Mouse (Mus musculus): ENCODE results near the gene Fsip1.
"Not testable (repeated sequence)": the region's sequence is repeated elsewhere in the genome, so short reads cannot be mapped to it uniquely, and the experiment has no call there.

Fsip1 gene

DNA sequence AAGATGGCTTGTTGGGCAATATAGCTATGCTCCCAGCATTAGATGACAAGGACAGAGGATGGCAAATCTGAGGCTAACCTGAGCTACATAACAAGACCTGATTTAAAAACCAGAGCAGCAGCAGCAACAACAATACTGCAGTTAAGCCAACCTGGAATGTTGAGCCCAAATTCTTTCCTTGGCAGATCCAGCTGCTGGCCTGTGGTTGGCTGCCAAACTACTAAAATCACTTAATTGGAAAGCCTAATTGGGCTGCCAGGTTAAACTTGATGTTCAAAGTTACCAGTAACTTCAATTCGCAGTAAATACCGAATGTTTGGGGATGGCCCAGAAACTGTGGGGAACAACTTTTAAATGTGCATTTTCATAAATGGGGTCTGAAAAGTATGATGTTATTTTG lies 74.6 kb downstream of the Fsip1 start:
- no peak for ATAC-seq (ENCODE audit: insufficient number of reproducible peaks, low FRiP score, low TSS enrichment)

DNA sequence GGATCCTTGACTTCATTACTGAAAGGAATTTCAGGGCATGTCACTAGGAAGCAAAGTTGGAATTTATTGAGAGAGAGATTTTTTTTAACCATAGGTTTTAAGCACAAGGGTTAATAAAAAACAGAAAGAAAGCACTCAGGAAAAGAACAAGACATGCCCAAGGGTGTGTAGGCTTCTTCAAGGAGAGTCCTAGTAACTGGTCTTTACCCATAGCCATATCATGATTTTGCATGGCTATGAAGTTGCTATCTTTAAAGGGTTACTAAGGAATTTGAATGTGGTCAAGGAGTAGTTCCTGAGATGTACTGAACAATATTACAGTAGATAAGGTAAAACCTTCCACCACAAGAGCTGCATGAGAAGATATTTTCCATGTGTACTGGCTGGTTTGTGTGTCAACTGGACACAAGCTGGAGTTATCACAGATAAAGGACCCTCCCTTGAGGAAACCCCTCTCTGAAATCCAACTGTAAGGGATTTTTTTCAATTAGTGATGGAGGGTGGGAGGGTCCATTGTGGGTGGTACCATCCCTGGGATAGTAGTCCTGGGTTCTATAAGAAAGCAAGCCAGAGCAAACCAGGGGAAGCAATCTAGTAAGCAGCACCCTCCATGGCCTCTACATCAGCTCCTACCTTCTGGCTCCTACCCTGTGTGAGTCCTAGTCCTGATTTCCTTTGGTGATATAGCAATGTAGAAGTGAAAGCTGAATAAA lies 76.7 kb downstream of the Fsip1 start:
- no peak for ATAC-seq (ENCODE audit: insufficient number of reproducible peaks, low FRiP score, low TSS enrichment)

- no peak for ATAC-seq (ENCODE audit: insufficient number of reproducible peaks, low FRiP score, low TSS enrichment)
Measured at GRCm38 (mm10) chr2:118179472-118179871, 77.3 kb downstream of the Fsip1 start.

- no peak for ATAC-seq (ENCODE audit: insufficient number of reproducible peaks, low FRiP score, low TSS enrichment)
Measured at GRCm38 (mm10) chr2:118174558-118175383, 82.0 kb downstream of the Fsip1 start.

DNA sequence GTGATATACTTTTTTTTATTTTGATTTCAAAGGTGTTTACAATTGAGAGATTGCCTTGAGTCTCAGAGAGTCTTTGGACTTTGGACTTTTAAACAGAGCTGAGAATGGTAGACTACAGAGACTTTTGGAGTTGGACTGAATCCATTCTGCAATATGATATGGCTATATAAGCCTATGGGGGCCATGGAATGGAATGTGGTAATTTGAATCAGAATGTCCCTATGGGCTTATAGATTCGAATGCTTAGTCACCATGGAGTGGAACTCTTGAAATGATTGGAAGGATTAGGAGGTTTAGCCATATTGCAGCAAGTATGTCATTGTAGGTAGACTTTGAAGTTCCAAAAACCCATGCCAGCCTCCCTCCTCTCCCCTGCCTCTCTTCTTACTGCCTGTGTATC lies 88.5 kb downstream of the Fsip1 start:
- ATAC-seq (ENCODE audit: insufficient number of reproducible peaks, low FRiP score, low TSS enrichment): no peak

DNA sequence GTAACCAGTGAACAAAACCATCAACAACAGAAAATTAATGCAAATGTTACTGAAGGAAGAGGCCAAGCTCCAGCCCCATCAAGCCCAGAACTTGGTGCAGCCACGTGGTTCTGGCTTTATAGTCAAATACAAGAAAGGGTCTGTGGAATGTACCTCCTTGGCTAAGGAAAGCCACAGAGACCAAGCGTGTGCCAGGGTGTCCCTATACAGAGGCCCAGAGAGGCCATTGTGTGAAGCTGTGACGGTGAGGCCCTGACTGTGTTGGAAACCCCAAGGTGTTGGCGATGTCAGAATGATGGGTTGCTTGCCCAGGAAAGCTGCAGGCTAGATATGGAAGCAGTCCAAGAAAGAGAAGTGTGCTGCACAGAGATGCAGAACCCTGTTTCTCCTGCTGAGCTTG lies 89.0 kb downstream of the Fsip1 start:
- no peak for ATAC-seq (ENCODE audit: insufficient number of reproducible peaks, low FRiP score, low TSS enrichment)

DNA sequence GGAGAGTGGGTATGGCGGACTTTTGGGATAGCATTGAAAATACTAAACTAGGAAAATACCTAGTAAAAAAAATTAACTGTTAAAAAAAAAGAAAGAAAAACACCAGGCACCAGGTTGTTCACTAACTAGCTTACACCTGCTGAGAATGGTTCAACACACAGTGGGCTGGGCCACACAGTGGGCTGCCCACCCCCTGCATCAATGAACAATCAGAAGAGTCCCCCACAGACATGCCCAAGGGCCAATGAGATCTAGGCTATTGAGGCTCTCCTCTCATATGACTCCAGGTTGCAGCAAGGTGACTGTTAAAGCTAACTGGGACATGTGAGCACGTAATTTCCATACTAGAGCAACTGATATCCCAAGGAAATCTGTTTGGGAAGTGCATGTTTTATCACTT lies 91.1 kb downstream of the Fsip1 start:
- no peak for ATAC-seq (ENCODE audit: insufficient number of reproducible peaks, low FRiP score, low TSS enrichment)

GRCm38 (mm10) chr2:118164137-118164536 lies 92.6 kb downstream of the Fsip1 start:
- no peak for ATAC-seq (ENCODE audit: insufficient number of reproducible peaks, low FRiP score, low TSS enrichment)

- ATAC-seq (ENCODE audit: insufficient number of reproducible peaks, low FRiP score, low TSS enrichment): no peak
Measured at GRCm38 (mm10) chr2:118162486-118162885, 94.3 kb downstream of the Fsip1 start.

- ATAC-seq (ENCODE audit: insufficient number of reproducible peaks, low FRiP score, low TSS enrichment): no peak
Measured at GRCm38 (mm10) chr2:118160991-118161390, 95.8 kb downstream of the Fsip1 start.

- ATAC-seq (ENCODE audit: insufficient number of reproducible peaks, low FRiP score, low TSS enrichment): no peak
Measured at GRCm38 (mm10) chr2:118160547-118160946, 96.2 kb downstream of the Fsip1 start.

GRCm38 (mm10) chr2:118159126-118159525 lies 97.6 kb downstream of the Fsip1 start:
- ATAC-seq (ENCODE audit: insufficient number of reproducible peaks, low FRiP score, low TSS enrichment): no peak

DNA sequence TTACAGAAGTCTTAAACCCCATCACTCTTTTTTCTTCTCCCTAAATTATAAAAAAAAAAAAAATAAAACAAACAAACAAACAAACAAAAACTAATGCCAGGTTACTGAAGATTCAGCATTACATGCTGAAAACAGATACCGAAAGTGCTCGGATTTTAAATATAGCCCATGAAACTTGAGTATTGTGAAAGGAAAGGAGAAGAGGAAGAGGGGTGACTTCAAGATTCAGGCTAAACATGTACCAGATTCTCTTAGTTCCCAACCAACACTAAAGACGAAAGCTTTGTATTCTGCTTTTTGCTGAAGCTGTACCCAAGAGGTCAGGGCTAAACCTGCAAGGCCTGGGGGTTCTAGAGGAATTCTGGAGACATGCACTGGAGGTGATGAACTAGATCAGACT lies 98.7 kb downstream of the Fsip1 start:
- ATAC-seq (ENCODE audit: insufficient number of reproducible peaks, low FRiP score, low TSS enrichment): no peak

DNA sequence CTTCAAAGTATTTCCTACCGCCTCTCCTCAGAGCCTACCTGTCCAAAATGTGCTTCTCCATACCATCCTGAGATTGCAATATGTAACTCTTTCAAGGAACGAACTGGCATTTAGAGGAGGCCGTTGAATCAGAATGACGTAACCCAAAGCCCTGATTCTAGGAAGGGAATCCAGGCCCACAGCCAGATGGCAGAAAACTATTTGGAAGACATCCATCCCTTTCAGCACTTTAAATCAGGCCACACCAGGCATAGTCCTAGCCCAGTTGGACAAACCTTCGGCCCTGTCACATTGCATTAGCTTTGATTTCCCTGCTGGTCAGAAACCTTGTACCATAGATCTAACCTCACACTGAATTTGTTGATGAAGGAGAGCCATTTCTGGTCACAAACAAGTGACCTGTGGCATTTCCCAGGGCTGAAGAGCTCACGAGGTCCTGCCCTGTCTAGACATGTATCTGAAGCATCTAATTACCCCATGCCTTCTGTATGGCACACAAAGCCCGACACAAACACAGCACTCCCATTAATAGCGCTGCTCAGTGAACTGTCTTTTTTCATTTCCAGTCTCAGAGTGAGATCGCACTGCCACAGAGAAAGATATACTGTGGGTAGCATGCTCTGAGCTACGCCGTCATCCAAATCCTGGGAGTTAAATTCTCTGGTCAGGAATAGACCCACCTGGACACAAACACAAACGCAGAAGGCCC lies 106.8 kb downstream of the Fsip1 start:
- ATAC-seq (ENCODE audit: insufficient number of reproducible peaks, low FRiP score, low TSS enrichment): peak; percentile 89

GRCm38 (mm10) chr2:118148321-118149142 lies 108.2 kb downstream of the Fsip1 start:
- no peak for ATAC-seq (ENCODE audit: insufficient number of reproducible peaks, low FRiP score, low TSS enrichment)

DNA sequence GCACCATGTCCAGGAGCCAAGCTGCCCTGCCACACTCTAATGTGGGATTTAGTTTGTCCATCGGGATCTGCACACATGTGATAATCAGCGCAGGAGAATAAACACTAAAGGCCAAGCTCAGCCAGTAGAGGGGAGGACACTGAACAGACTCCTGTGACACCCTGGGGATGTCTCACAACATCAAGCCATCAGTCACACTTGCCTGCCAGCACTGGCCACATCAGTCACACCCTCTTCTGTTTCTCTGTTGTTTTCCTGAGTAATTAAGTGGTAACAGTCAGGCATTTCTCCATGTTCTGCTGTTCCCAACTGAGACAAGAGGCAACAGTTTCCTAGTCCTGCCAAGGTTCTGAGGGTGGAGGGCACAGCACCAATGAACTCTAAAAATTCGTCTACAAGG lies 109.0 kb downstream of the Fsip1 start:
- ATAC-seq (ENCODE audit: insufficient number of reproducible peaks, low FRiP score, low TSS enrichment): not testable (repeated sequence)

DNA sequence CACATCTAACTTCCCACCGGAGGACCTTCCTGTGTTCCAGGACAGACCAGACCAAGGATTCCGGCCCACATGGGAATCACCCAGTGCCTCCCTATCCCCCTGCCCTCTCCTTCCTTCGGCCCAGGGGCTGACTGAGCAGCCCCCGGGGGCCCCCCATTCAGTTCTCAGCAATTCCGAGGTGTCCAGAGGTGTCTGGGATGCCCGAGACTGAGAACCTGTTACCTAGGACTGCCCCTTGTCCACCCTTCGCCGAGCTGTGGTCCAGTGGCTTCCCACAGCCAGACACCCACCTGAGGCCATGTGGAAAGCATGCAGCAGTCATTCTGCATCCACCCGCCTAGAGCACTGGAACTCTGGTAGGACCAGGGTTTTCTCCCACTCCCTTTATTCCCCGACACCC lies 115.1 kb downstream of the Fsip1 start:
- no peak for ATAC-seq (ENCODE audit: insufficient number of reproducible peaks, low FRiP score, low TSS enrichment)

GRCm38 (mm10) chr2:118139261-118139660 lies 117.5 kb downstream of the Fsip1 start:
- no peak for ATAC-seq (ENCODE audit: insufficient number of reproducible peaks, low FRiP score, low TSS enrichment)

DNA sequence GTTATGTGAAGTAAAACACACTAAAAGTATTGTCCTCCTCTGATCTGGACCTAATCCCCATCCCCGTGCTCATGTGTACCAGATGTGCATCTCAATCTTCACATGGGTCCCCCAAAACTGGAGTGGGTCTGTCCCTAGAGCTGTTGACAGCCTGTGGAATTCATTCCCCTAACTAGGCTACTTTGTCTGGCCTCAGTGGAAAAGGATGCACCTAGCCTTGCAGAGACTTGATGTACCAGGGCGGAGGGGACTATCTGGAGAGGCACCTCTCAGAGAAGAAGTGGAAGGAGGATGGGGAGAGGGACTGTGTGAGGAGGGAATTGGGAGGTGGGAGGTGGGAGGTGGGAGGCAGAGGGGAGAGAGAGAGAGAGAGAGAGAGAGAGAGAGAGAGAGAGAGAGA lies 119.0 kb downstream of the Fsip1 start:
- ATAC-seq (ENCODE audit: insufficient number of reproducible peaks, low FRiP score, low TSS enrichment): no peak; the same call in 1 of the 2 replicates

GRCm38 (mm10) chr2:118137071-118137470 lies 119.7 kb downstream of the Fsip1 start:
- no peak for ATAC-seq (ENCODE audit: insufficient number of reproducible peaks, low FRiP score, low TSS enrichment)
